Mouse (Mus musculus) hindbrain, embryonic 11.5 days (tissue): ENCODE measurements around the gene Acly. TPM values are rescaled to one million over a fixed set of nuclear protein-coding genes. Genes with fewer than 3 reads are reported as not detected.

ENCODE experiments used
- ATAC-seq: fragments of 200-750 bp; cut with Nextera tagmentation; 2 replicates; pipeline ENCODE4 v1.8.0; 2017; ENCODE audit warnings: mild to moderate bottlenecking, moderate TSS enrichment, moderate library complexity; ENCODE audit not compliant: low FRiP score
- DNase-seq: peaks from one replicate; pipeline ENCODE4 v3.0.0-alpha.2; 2015; ENCODE audit warnings: low spot score
- H3K27ac ChIP-seq: fragments of 300-500 bp; sonication (generic); 2 replicates; pipeline ENCODE4 v1.5.1; 2014; ENCODE audit warnings: mild to moderate bottlenecking, low read depth, low read length
- H3K27me3 ChIP-seq: fragments of 300-500 bp; sonication (generic); 2 replicates; pipeline ENCODE4 v1.6.1; 2014; ENCODE audit warnings: mild to moderate bottlenecking, low read length, moderate library complexity, mixed read lengths; ENCODE audit not compliant: control insufficient read depth, insufficient read depth
- H3K36me3 ChIP-seq: fragments of 300-500 bp; sonication (generic); 2 replicates; pipeline ENCODE4 v1.6.1; 2014; ENCODE audit warnings: mild to moderate bottlenecking, low read length, moderate library complexity, mixed read lengths; ENCODE audit not compliant: control insufficient read depth, insufficient read depth
- H3K4me1 ChIP-seq: fragments of 300-500 bp; sonication (generic); replicated peaks from 2 replicates; pipeline ENCODE4 v1.6.1; 2014; ENCODE audit warnings: low read length, mixed read lengths; ENCODE audit not compliant: control insufficient read depth, insufficient read depth
- H3K4me2 ChIP-seq: fragments of 300-500 bp; sonication (generic); replicated peaks from 2 replicates; pipeline ENCODE4 v1.6.1; 2014; ENCODE audit warnings: mild to moderate bottlenecking, low read depth, low read length
- H3K4me3 ChIP-seq: fragments of 300-500 bp; sonication (generic); 2 replicates; pipeline ENCODE4 v1.5.1; 2014; ENCODE audit warnings: low read depth, low read length
- H3K9ac ChIP-seq: fragments of 300-500 bp; sonication (generic); 2 replicates; pipeline ENCODE4 v1.6.1; 2014; ENCODE audit warnings: low read depth, low read length
- H3K9me3 ChIP-seq: fragments of 300-500 bp; sonication (generic); 2 replicates; pipeline ENCODE4 v1.6.1; 2016; ENCODE audit warnings: low read length; ENCODE audit not compliant: control insufficient read depth
- WGBS: fragments of 180-500 bp; shearing (Covaris S2); extraction: QIAGEN DNeasy Blood & Tissue Kit; methylation state at CpG from one replicate; pipeline ENCODE4 v1.1.7; 2014; 5-methylcytosine and 5-hydroxymethylcytosine counted together
- polyA plus RNA-seq: library from polyadenylated mRNA; unstranded; fragments of >200 nt; fragmentation: Nextera tagmentation; extraction: Ambion mirVana; gene quantifications from 2 replicates; pipeline ENCODE4 v1.2.1, GENCODE M21; 2014

Acly gene
- polyA plus RNA-seq, 1 experiment from 2014 or later = 259 TPM

GRCm38 (mm10) chr11:100555583-100555982 is 27.8 kb upstream of the Acly start:
- ATAC-seq = no peak
- H3K9ac ChIP-seq = peak overlapping the region; percentile 47

GRCm38 (mm10) chr11:100552842-100553241 is 25.0 kb upstream of the Acly start:
- no peaks in the 10 kb centered on the region for H3K36me3 ChIP-seq
- no peak overlapping the region for H3K4me3 ChIP-seq
- no peak for DNase-seq
- H3K4me2 ChIP-seq = no peak overlapping the region
- H3K4me1 ChIP-seq = no peaks in the 10 kb centered on the region
- no peak overlapping the region for H3K27ac ChIP-seq
- no peak overlapping the region for H3K9ac ChIP-seq
- WGBS = 80% methylated on average over 4 of the region's 4 CpGs
- no peaks in the 10 kb centered on the region for H3K27me3 ChIP-seq
- H3K9me3 ChIP-seq = no peaks in the 10 kb centered on the region
- ATAC-seq = no peak

More at GRCm38 (mm10) chr11:100555583-100555982, 27.8 kb upstream of the Acly start:
- Histone ChIP-seq H3K27ac (no peak overlapping the region), H3K27me3 (no peaks in the 10 kb centered on the region), H3K9me3 (no peaks in the 10 kb centered on the region), H3K4me2 (no peak overlapping the region), H3K4me3 (no peak overlapping the region), H3K36me3 (no peaks in the 10 kb centered on the region), H3K4me1 (no peaks in the 10 kb centered on the region)
- WGBS = 20% methylated on average over 11 of the region's 11 CpGs
- DNase-seq = peak; percentile 71

- Histone ChIP-seq H3K9ac (no peak overlapping the region), H3K36me3 (no peaks in the 10 kb centered on the region), H3K4me2 (no peak overlapping the region), H3K4me3 (no peak overlapping the region), H3K27ac (no peak overlapping the region), H3K9me3 (no peaks in the 10 kb centered on the region), H3K27me3 (no peaks in the 10 kb centered on the region), H3K4me1 (0 out of 2 replicates have a peak, but pooled peaks cover 3% of the 10 kb centered on the region)
- no peak for ATAC-seq
- no peak for DNase-seq
- WGBS = 67% methylated on average over 6 of the region's 6 CpGs
Measured at GRCm38 (mm10) chr11:100550101-100550500, 22.3 kb upstream of the Acly start.

- no peak overlapping the region for H3K9ac ChIP-seq
- WGBS = 85% methylated on average over 8 of the region's 8 CpGs
- no peak for ATAC-seq
- no peaks in the 10 kb centered on the region for H3K9me3 ChIP-seq
- DNase-seq = no peak
- H3K4me3 ChIP-seq = no peak overlapping the region
- H3K27me3 ChIP-seq = no peaks in the 10 kb centered on the region
- no peak overlapping the region for H3K27ac ChIP-seq
- no peak overlapping the region for H3K4me2 ChIP-seq
- no peaks in the 10 kb centered on the region for H3K36me3 ChIP-seq
- 0 out of 2 replicates have a peak, but pooled peaks cover 3% of the 10 kb centered on the region for H3K4me1 ChIP-seq
Measured at GRCm38 (mm10) chr11:100549466-100549865, 21.7 kb upstream of the Acly start.

GRCm38 (mm10) chr11:100548141-100548540 is 20.3 kb upstream of the Acly start:
- 0 out of 2 replicates have a peak, but pooled peaks cover 3% of the 10 kb centered on the region for H3K4me1 ChIP-seq
- no peaks in the 10 kb centered on the region for H3K27me3 ChIP-seq
- no peak for ATAC-seq
- no peak overlapping the region for H3K27ac ChIP-seq
- no peaks in the 10 kb centered on the region for H3K36me3 ChIP-seq
- H3K4me3 ChIP-seq = no peak overlapping the region
- WGBS = 87% methylated on average over 6 of the region's 6 CpGs
- no peaks in the 10 kb centered on the region for H3K9me3 ChIP-seq
- no peak overlapping the region for H3K9ac ChIP-seq
- no peak overlapping the region for H3K4me2 ChIP-seq
- no peak for DNase-seq

- no peak for ATAC-seq
- no peak overlapping the region for H3K9ac ChIP-seq
- H3K4me3 ChIP-seq = no peak overlapping the region
- no peaks in the 10 kb centered on the region for H3K27me3 ChIP-seq
- H3K27ac ChIP-seq = no peak overlapping the region
- DNase-seq = no peak
- 92% methylated on average over 6 of the region's 6 CpGs for WGBS
- H3K9me3 ChIP-seq = no peaks in the 10 kb centered on the region
- 0 out of 2 replicates have a peak, but pooled peaks cover 3% of the 10 kb centered on the region for H3K4me1 ChIP-seq
- no peak overlapping the region for H3K4me2 ChIP-seq
- H3K36me3 ChIP-seq = no peaks in the 10 kb centered on the region
Measured at GRCm38 (mm10) chr11:100546955-100547354, 19.2 kb upstream of the Acly start.

- H3K9ac ChIP-seq = peak overlapping the region; percentile 44
- H3K4me3 ChIP-seq = peak overlapping the region; percentile 35
- H3K27ac ChIP-seq = no peak overlapping the region
- peak; percentile 45 for ATAC-seq
- H3K9me3 ChIP-seq = no peaks in the 10 kb centered on the region
- 0 out of 2 replicates have a peak, but pooled peaks cover 3% of the 10 kb centered on the region for H3K4me1 ChIP-seq
- H3K27me3 ChIP-seq = no peaks in the 10 kb centered on the region
- peak overlapping the region; percentile 69 for H3K4me2 ChIP-seq
- no peaks in the 10 kb centered on the region for H3K36me3 ChIP-seq
- no peak for DNase-seq
- WGBS = 30% methylated on average over 7 of the region's 7 CpGs
Measured at GRCm38 (mm10) chr11:100545746-100546085, 17.9 kb upstream of the Acly start.

- H3K9ac ChIP-seq = peak within 1 kb of the TSS; percentile 44
- ATAC-seq = peak; percentile 90
Measured at GRCm38 (mm10) chr11:100544832-100545745, 17.3 kb upstream of the Acly start, which contains the start of gene Ttc25. Ttc25 (plus strand) TSS chr11:100545607.

GRCm38 (mm10) chr11:100541577-100541976 is 13.8 kb upstream of the Acly start:
- Histone ChIP-seq H3K9me3 (no peaks in the 10 kb centered on the region), H3K36me3 (no peaks in the 10 kb centered on the region), H3K4me3 (no peak overlapping the region), H3K9ac (no peak overlapping the region), H3K4me2 (no peak overlapping the region), H3K4me1 (0 out of 2 replicates have a peak, but pooled peaks cover 3% of the 10 kb centered on the region), H3K27me3 (no peaks in the 10 kb centered on the region), H3K27ac (no peak overlapping the region)
- ATAC-seq = no peak
- WGBS = 96% methylated on average over 2 of the region's 2 CpGs
- DNase-seq = no peak

More at GRCm38 (mm10) chr11:100544832-100545745, 17.3 kb upstream of the Acly start, which contains the start of gene Ttc25:
- Histone ChIP-seq H3K9me3 (no peaks in the 10 kb centered on the region), H3K36me3 (no peaks in the 10 kb centered on the region), H3K4me3 (peak within 1 kb of the TSS; percentile 35), H3K4me1 (0 out of 2 replicates have a peak, but pooled peaks cover 3% of the 10 kb centered on the region), H3K27me3 (no peaks in the 10 kb centered on the region), H3K4me2 (peak within 1 kb of the TSS; percentile 69), H3K27ac (no peak within 1 kb of the TSS)
- WGBS = 5% methylated on average over 27 of the region's 28 CpGs
- DNase-seq = peak; percentile 90
